Mouse (Mus musculus) urinary bladder, postnatal 10 days (tissue): ENCODE data around the gene Sephs1.
"Not testable (repeated sequence)": the region's sequence is repeated elsewhere in the genome, so short reads cannot be mapped to it uniquely, and the experiment has no call there.

ENCODE experiments used
- DNase-seq: peaks from one replicate; pipeline ENCODE4 v3.0.0; 2022; ENCODE audit warnings: low spot score

Gene Sephs1

GRCm38 (mm10) chr2:4907916-4908315 is 26.6 kb downstream of the Sephs1 start:
- DNase-seq, result no peak

- DNase-seq, result no peak
These were observed 27.5 kb downstream of the Sephs1 start for GRCm38 (mm10) chr2:4908771-4909315.

GRCm38 (mm10) chr2:4909909-4910308 is 28.5 kb downstream of the Sephs1 start:
- no peak for DNase-seq

- DNase-seq, result no peak
These were observed 29.2 kb downstream of the Sephs1 start for GRCm38 (mm10) chr2:4910521-4910920.

- DNase-seq, result no peak
These were observed 32.6 kb downstream of the Sephs1 start for GRCm38 (mm10) chr2:4913949-4914348.

GRCm38 (mm10) chr2:4916037-4916436 is 34.7 kb downstream of the Sephs1 start:
- no peak for DNase-seq

GRCm38 (mm10) chr2:4917326-4918021 is 36.1 kb downstream of the Sephs1 start:
- DNase-seq, result no peak

GRCm38 (mm10) chr2:4918860-4919739 is 37.7 kb downstream of the Sephs1 start, which contains the start of gene Phyh:
Phyh (plus strand) TSS chr2:4919019.
- peak; percentile 51 for DNase-seq

GRCm38 (mm10) chr2:4921019-4921418 is 39.7 kb downstream of the Sephs1 start:
- DNase-seq, result no peak

- no peak for DNase-seq
These were observed 41.3 kb downstream of the Sephs1 start for GRCm38 (mm10) chr2:4922476-4923164.

GRCm38 (mm10) chr2:4927391-4927790 is 46.0 kb downstream of the Sephs1 start:
- no peak for DNase-seq

GRCm38 (mm10) chr2:4929230-4929629 is 47.9 kb downstream of the Sephs1 start:
- no peak for DNase-seq

GRCm38 (mm10) chr2:4934516-4934915 is 53.2 kb downstream of the Sephs1 start:
- no peak for DNase-seq

- DNase-seq, result no peak
These were observed 56.6 kb downstream of the Sephs1 start for GRCm38 (mm10) chr2:4937931-4938330.

- DNase-seq, result no peak
These were observed 59.5 kb downstream of the Sephs1 start for GRCm38 (mm10) chr2:4940861-4941260.

GRCm38 (mm10) chr2:4949691-4950090 is 68.3 kb downstream of the Sephs1 start:
- not testable (repeated sequence) for DNase-seq

- no peak for DNase-seq
These were observed 69.6 kb downstream of the Sephs1 start for GRCm38 (mm10) chr2:4950986-4951385.

- no peak for DNase-seq
These were observed 72.9 kb downstream of the Sephs1 start for GRCm38 (mm10) chr2:4954216-4954760.

- no peak for DNase-seq
These were observed 76.7 kb downstream of the Sephs1 start for GRCm38 (mm10) chr2:4958039-4958438.
